Mouse (Mus musculus): ENCODE data around the gene Gnb5. TPM values are rescaled to one million over a fixed set of nuclear protein-coding genes. Genes with fewer than 3 reads are reported as not detected.

Gene Gnb5
- total and polyA plus RNA-seq, 3 experiments: 3.1 to 6.5 (median 4.7) TPM

GRCm38 (mm10) chr9:75262235-75262826 is 43.8 kb upstream of the Gnb5 start:
- in situ Hi-C loops (cut with MboI; ENCODE audit: low pct_ligation_motif_present, low pct_unique_long_range_greater_than_20kb, low sequenced_read_pairs) (no loop called here), dilution Hi-C loops (cut with MboI; ENCODE audit: extremely low pct_ligation_motif_present, extremely low pct_unique_long_range_greater_than_20kb, low sequenced_read_pairs) (no loop called here)
- H3K27me3 ChIP-seq (replicated peaks): no peaks in the 10 kb centered on the region
- H3K27ac ChIP-seq (ENCODE audit: insufficient read depth, low read depth): no peak overlapping the region
- DNase-seq (ENCODE audit: extremely low read depth): no peak
- no peak overlapping the region for H3K9ac ChIP-seq (ENCODE audit: insufficient read depth, low read depth)
- H3K4me1 ChIP-seq (ENCODE audit: control insufficient read depth in 1 of 2, insufficient read depth in 2 of 2): peaks cover 3 to 12% of the 10 kb centered on the region in 2 experiments; a peak in 3 of 4 replicates
- no peak overlapping the region for H3K4me2 ChIP-seq (ENCODE audit: insufficient read depth, low read depth, poor library complexity, severe bottlenecking)
- peaks cover 3% of the 10 kb centered on the region for H3K9me3 ChIP-seq (replicated peaks; ENCODE audit: low read length)
- peaks cover 0 to 12% of the 10 kb centered on the region in 2 experiments for H3K36me3 ChIP-seq (replicated peaks in 1 of 2; ENCODE audit: control insufficient read depth in 1 of 2, insufficient read depth in 1 of 2, low read length in 1 of 2)
- H3K79me2 ChIP-seq (replicated peaks; ENCODE audit: control insufficient read depth, extremely low read depth, insufficient read depth, poor library complexity, severe bottlenecking): no peaks in the 10 kb centered on the region
- no peak overlapping the region for H3K4me3 ChIP-seq (replicated peaks in 1 of 3; ENCODE audit: low read depth in 2 of 3, low read length in 2 of 3, poor library complexity in 1 of 3)
- TF ChIP-seq JUND (conservative IDR thresholded peaks at IDR 0.05; ENCODE audit: low read depth, low read length) (no peak), RAD21 (IDR thresholded peaks at IDR 0.05; ENCODE audit: low read depth, low read length) (peak; percentile 37), ETS1 (conservative IDR thresholded peaks at IDR 0.05; ENCODE audit: low read depth, low read length) (no peak), PAX5 (IDR thresholded peaks at IDR 0.05; ENCODE audit: low read length) (no peak), MXI1 (IDR thresholded peaks at IDR 0.05; ENCODE audit: low read depth, low read length) (no peak), POLR2A (IDR thresholded peaks at IDR 0.05; ENCODE audit: low read depth, low read length) (no peak), ZNF384 (IDR thresholded peaks at IDR 0.05; ENCODE audit: low read depth, low read length) (peak; percentile 47; the same call in 1 of the 2 replicates), MAX (IDR thresholded peaks at IDR 0.05; ENCODE audit: low read length) (no peak), UBTF (IDR thresholded peaks at IDR 0.05; ENCODE audit: low read depth, low read length) (no peak), USF2 (conservative IDR thresholded peaks at IDR 0.05; ENCODE audit: low read depth, low read length) (no peak), ZKSCAN1 (IDR thresholded peaks at IDR 0.05; ENCODE audit: borderline replicate concordance, low read depth, low read length) (no peak), SMC3 (IDR thresholded peaks at IDR 0.05; ENCODE audit: low read depth, low read length) (peak; percentile 9; the same call in 1 of the 2 replicates), JUN (IDR thresholded peaks at IDR 0.05; ENCODE audit: insufficient read depth, low read depth, low read length) (no peak), TCF12 (IDR thresholded peaks at IDR 0.05; ENCODE audit: low read depth, low read length) (no peak), IRF4 (IDR thresholded peaks at IDR 0.05; ENCODE audit: low read depth, low read length) (no peak), HCFC1 (IDR thresholded peaks at IDR 0.05; ENCODE audit: low read depth, low read length) (no peak), RCOR1 (conservative IDR thresholded peaks at IDR 0.05; ENCODE audit: low read depth, low read length) (no peak), USF1 (IDR thresholded peaks at IDR 0.05; ENCODE audit: low read depth, low read length) (no peak), CHD1 (IDR thresholded peaks at IDR 0.05; ENCODE audit: low read depth, low read length) (no peak), TBP (conservative IDR thresholded peaks at IDR 0.05; ENCODE audit: low read depth, low read length) (no peak), NRF1 (IDR thresholded peaks at IDR 0.05; ENCODE audit: low read depth, low read length) (no peak), ZC3H11A (IDR thresholded peaks at IDR 0.05; ENCODE audit: low read depth, low read length) (no peak), ZMIZ1 (IDR thresholded peaks at IDR 0.05; ENCODE audit: low read depth, low read length) (no peak), BHLHE40 (IDR thresholded peaks at IDR 0.05; ENCODE audit: low read depth, low read length) (no peak), MYC (IDR thresholded peaks at IDR 0.05; ENCODE audit: low read depth, low read length) (no peak), MAZ (IDR thresholded peaks at IDR 0.05; ENCODE audit: low read depth, low read length) (no peak), KAT2A (IDR thresholded peaks at IDR 0.05; ENCODE audit: insufficient replicate concordance, low read length) (no peak), EP300 (IDR thresholded peaks at IDR 0.05; ENCODE audit: low read length) (no peak), E2F4 (IDR thresholded peaks at IDR 0.05; ENCODE audit: insufficient replicate concordance, low read depth, low read length) (no peak), SIN3A (IDR thresholded peaks at IDR 0.05; ENCODE audit: low read length) (no peak), GABPA (IDR thresholded peaks at IDR 0.05; ENCODE audit: insufficient replicate concordance, low read depth, low read length) (no peak), CTCF (conservative IDR thresholded peaks at IDR 0.05 in 1 of 2, IDR thresholded peaks at IDR 0.05 in 1 of 2; ENCODE audit: low read depth in 2 of 2, low read length in 2 of 2) (peak in 1 of 2 experiments; percentile 39; a peak in 2 of 4 replicates), MAFK (IDR thresholded peaks at IDR 0.05; ENCODE audit: insufficient replicate concordance, low read length) (no peak), NELFE (IDR thresholded peaks at IDR 0.05; ENCODE audit: low read depth, low read length) (no peak), CHD2 (IDR thresholded peaks at IDR 0.05; ENCODE audit: low read length) (no peak)
